Comparison of ENCODE assay signal across 16 mouse cellular contexts in genomic region chr15:79101531-79101930, GRCm38 (mm10). TPM values are rescaled to one million over a fixed set of nuclear protein-coding genes. Genes with fewer than 3 reads are reported as not detected.
DNase-seq lines count a peak whose midpoint lies in the region; ATAC-seq and TF ChIP-seq lines count a peak whose summit lies in the region.
"Had no signal": no experiment of that assay in that cellular context is flagged by ENCODE, and none has a peak within 500 bp of the region (broad histone marks: within the 10 kb centered on the region; RNA-seq: fewer than 3 reads in every experiment).

No protein-coding gene starts in this region.

- H3K4me2 ChIP-seq in heart, embryonic 14.5 days (ENCODE audit: low read length) = no peak overlapping the region
- no peak overlapping the region for H3K4me2 ChIP-seq in limb, embryonic 11.5 days (ENCODE audit: low read depth, severe bottlenecking)
- no peak overlapping the region for H3K4me2 ChIP-seq in embryonic facial prominence, embryonic 14.5 days (ENCODE audit: low read depth, low read length)
- no peak overlapping the region for H3K4me2 ChIP-seq in stomach, postnatal 0 days (replicated peaks; ENCODE audit: low read depth)
- H3K4me2 ChIP-seq: neural tube, embryonic 12.5 days had no signal

- H3K9me3 ChIP-seq in heart, embryonic 14.5 days (ENCODE audit: control insufficient read depth, low read length) = no peaks in the 10 kb centered on the region
- H3K9me3 ChIP-seq in limb, embryonic 11.5 days (ENCODE audit: control insufficient read depth, low read length) = no peaks in the 10 kb centered on the region
- no peaks in the 10 kb centered on the region for H3K9me3 ChIP-seq in limb, embryonic 10.5 days (replicated peaks)
- H3K9me3 ChIP-seq in embryonic facial prominence, embryonic 14.5 days (ENCODE audit: control insufficient read depth, low read length) = no peaks in the 10 kb centered on the region
- H3K9me3 ChIP-seq in stomach, postnatal 0 days (ENCODE audit: control insufficient read depth, low read length) = no peaks in the 10 kb centered on the region
- H3K9me3 ChIP-seq: neural tube, embryonic 12.5 days had no signal

- peak overlapping the region; percentile 26 to 99; a peak in 3 of 4 replicates for H3K27ac ChIP-seq in heart, embryonic 14.5 days (replicated peaks in 1 of 2; ENCODE audit: control insufficient read depth in 1 of 2, insufficient read depth in 1 of 2, low read depth in 2 of 2, low read length in 2 of 2)
- no peak overlapping the region for H3K27ac ChIP-seq in limb, embryonic 11.5 days (replicated peaks; ENCODE audit: low read depth, low read length)
- no peak overlapping the region; the same call in 1 of the 2 replicates for H3K27ac ChIP-seq in limb, embryonic 10.5 days
- H3K27ac ChIP-seq in embryonic facial prominence, embryonic 14.5 days (replicated peaks; ENCODE audit: low read depth, low read length) = peak overlapping the region; percentile 46
- peak overlapping the region; percentile 40; the same call in 1 of the 2 replicates for H3K27ac ChIP-seq in stomach, postnatal 0 days (replicated peaks)
- H3K27ac ChIP-seq: neural tube, embryonic 12.5 days had no signal

- ATAC-seq in heart, embryonic 14.5 days (ENCODE audit: insufficient number of reproducible peaks, insufficient read depth, low FRiP score, low read depth) = no peak
- ATAC-seq in limb, embryonic 11.5 days (ENCODE audit: insufficient number of reproducible peaks, low FRiP score, low TSS enrichment, low read depth) = no peak
- ATAC-seq in embryonic facial prominence, embryonic 14.5 days (ENCODE audit: low read depth) = no peak
- no peak for ATAC-seq in stomach, postnatal 0 days (ENCODE audit: low FRiP score, low TSS enrichment)
- ATAC-seq: intestine, embryonic 16.5 days had no signal

- no peak for TF ChIP-seq EP300 in stomach, postnatal 0 days (optimal IDR thresholded peaks at IDR 0.05)

- intact Hi-C loops in heart, postnatal 25 days (cut with DNase I) = no loop called here

- H3K27me3 ChIP-seq in heart, embryonic 14.5 days (ENCODE audit: control insufficient read depth, insufficient read depth, low read length) = no peaks in the 10 kb centered on the region
- no peaks in the 10 kb centered on the region for H3K27me3 ChIP-seq in limb, embryonic 11.5 days (ENCODE audit: control insufficient read depth, insufficient read depth, low read length)
- no peaks in the 10 kb centered on the region for H3K27me3 ChIP-seq in limb, embryonic 10.5 days (ENCODE audit: low read depth, poor library complexity, severe bottlenecking)
- H3K27me3 ChIP-seq in embryonic facial prominence, embryonic 14.5 days (replicated peaks; ENCODE audit: control insufficient read depth, insufficient read depth, low read length) = no peaks in the 10 kb centered on the region
- no peaks in the 10 kb centered on the region for H3K27me3 ChIP-seq in stomach, postnatal 0 days (ENCODE audit: control insufficient read depth, insufficient read depth, low read length)
- H3K27me3 ChIP-seq: CH12.LX; neural tube, embryonic 12.5 days had no signal

- H3K4me1 ChIP-seq in heart, embryonic 14.5 days (ENCODE audit: control insufficient read depth in 2 of 2, insufficient read depth in 2 of 2, low read length in 2 of 2) = peaks cover 50 to 60% of the 10 kb centered on the region in 2 experiments
- no peaks in the 10 kb centered on the region for H3K4me1 ChIP-seq in limb, embryonic 11.5 days (ENCODE audit: control insufficient read depth, insufficient read depth, low read length)
- peaks cover 37% of the 10 kb centered on the region for H3K4me1 ChIP-seq in limb, embryonic 10.5 days
- peaks cover 15% of the 10 kb centered on the region for H3K4me1 ChIP-seq in embryonic facial prominence, embryonic 14.5 days (ENCODE audit: control insufficient read depth, insufficient read depth, low read length)
- H3K4me1 ChIP-seq in stomach, postnatal 0 days (replicated peaks; ENCODE audit: control insufficient read depth, insufficient read depth) = peaks cover 16% of the 10 kb centered on the region
- H3K4me1 ChIP-seq: neural tube, embryonic 12.5 days had no signal

- H3K9ac ChIP-seq in heart, embryonic 14.5 days (ENCODE audit: low read length) = peak overlapping the region; percentile 42; the same call in 1 of the 2 replicates
- 0 out of 2 replicates have a peak overlapping the region, but pooled peaks have one; percentile 18 for H3K9ac ChIP-seq in limb, embryonic 11.5 days (ENCODE audit: low read length)
- H3K9ac ChIP-seq in embryonic facial prominence, embryonic 14.5 days (ENCODE audit: low read depth, low read length) = no peak overlapping the region
- 0 out of 2 replicates have a peak overlapping the region, but pooled peaks have one; percentile 13 for H3K9ac ChIP-seq in stomach, postnatal 0 days (ENCODE audit: low read length)
- H3K9ac ChIP-seq: neural tube, embryonic 12.5 days had no signal

- DNase-seq in heart, postnatal 25 days (ENCODE audit: low spot score) = no peak
- no peak for DNase-seq in limb, embryonic 11.5 days (ENCODE audit: low spot score)
- no peak for DNase-seq in limb, embryonic 10.5 days (ENCODE audit: low spot score)
- no peak for DNase-seq in embryonic facial prominence, embryonic 14.5 days (ENCODE audit: low spot score)
- DNase-seq in stomach, postnatal 0 days (ENCODE audit: low spot score) = no peak
- no peak for DNase-seq in spleen, adult 12 weeks (ENCODE audit: low spot score)
- DNase-seq: cerebellum, adult 18-20 months; kidney, postnatal 25 days; lung, postnatal 4 days; midbrain, embryonic 14.5 days; right cerebral cortex, postnatal 4 days; thymus, postnatal 14 days had no signal

- H3K36me3 ChIP-seq in heart, embryonic 14.5 days (ENCODE audit: control insufficient read depth, insufficient read depth, low read length) = no peaks in the 10 kb centered on the region
- no peaks in the 10 kb centered on the region for H3K36me3 ChIP-seq in limb, embryonic 11.5 days (ENCODE audit: control insufficient read depth, insufficient read depth, low read length)
- no peaks in the 10 kb centered on the region for H3K36me3 ChIP-seq in limb, embryonic 10.5 days
- 0 out of 2 replicates have a peak, but pooled peaks cover 2% of the 10 kb centered on the region for H3K36me3 ChIP-seq in embryonic facial prominence, embryonic 14.5 days (ENCODE audit: control insufficient read depth, insufficient read depth, low read length)
- no peaks in the 10 kb centered on the region for H3K36me3 ChIP-seq in stomach, postnatal 0 days (ENCODE audit: control insufficient read depth, insufficient read depth, low read length)

- no peak for TF ChIP-seq CTCF in stomach, postnatal 0 days (IDR thresholded peaks at IDR 0.05; ENCODE audit: low read depth)

- H3K4me3 ChIP-seq in heart, embryonic 14.5 days (ENCODE audit: control insufficient read depth in 1 of 2, insufficient read depth in 1 of 2, low read depth in 1 of 2, low read length in 2 of 2) = no peak overlapping the region
- H3K4me3 ChIP-seq in limb, embryonic 11.5 days (ENCODE audit: low read depth, low read length) = no peak overlapping the region
- no peak overlapping the region for H3K4me3 ChIP-seq in limb, embryonic 10.5 days
- H3K4me3 ChIP-seq in embryonic facial prominence, embryonic 14.5 days (ENCODE audit: low read depth, low read length) = no peak overlapping the region
- no peak overlapping the region for H3K4me3 ChIP-seq in stomach, postnatal 0 days (ENCODE audit: low read depth, low read length)
- H3K4me3 ChIP-seq: neural tube, embryonic 12.5 days had no signal

RNA-seq across cellular contexts. Expression of gene Micall1, which starts 7.2 kb away (rescaled TPM):
- 18.9 and 20.2 TPM in 2 replicates for polyA plus RNA-seq in heart, embryonic 14.5 days (2014; fragmentation: Nextera tagmentation; extraction: Ambion mirVana)
- total RNA-seq in heart, postnatal 25 days (2021) = 10 to 100 TPM; 51.9 to 57.7 TPM
- 7.8 and 8.1 TPM in 2 replicates for polyA plus RNA-seq in limb, embryonic 11.5 days (2014; fragmentation: Nextera tagmentation; extraction: Ambion mirVana)
- polyA plus RNA-seq in limb, embryonic 10.5 days (2016; fragmentation: Nextera tagmentation; extraction: Ambion mirVana) = 6.8 and 9.7 TPM in 2 replicates
- 10.5 and 10.8 TPM in 2 replicates for polyA plus RNA-seq in embryonic facial prominence, embryonic 14.5 days (2014; fragmentation: Nextera tagmentation; extraction: Ambion mirVana)
- polyA plus RNA-seq in stomach, postnatal 0 days (2015; fragmentation: Nextera tagmentation; extraction: Ambion mirVana) = 7.0 and 7.8 TPM in 2 replicates

RNA-seq across cellular contexts. Expression of gene Eif3l, which starts 26.6 kb away (rescaled TPM):
- polyA plus RNA-seq in heart, embryonic 14.5 days (2014; fragmentation: Nextera tagmentation; extraction: Ambion mirVana) = 144 and 153 TPM in 2 replicates
- 10 to 100 TPM; 68.9 to 71.5 TPM for total RNA-seq in heart, postnatal 25 days (2021)
- polyA plus RNA-seq in limb, embryonic 11.5 days (2014; fragmentation: Nextera tagmentation; extraction: Ambion mirVana) = 275 and 280 TPM in 2 replicates
- 278 and 295 TPM in 2 replicates for polyA plus RNA-seq in limb, embryonic 10.5 days (2016; fragmentation: Nextera tagmentation; extraction: Ambion mirVana)
- 197 and 220 TPM in 2 replicates for polyA plus RNA-seq in embryonic facial prominence, embryonic 14.5 days (2014; fragmentation: Nextera tagmentation; extraction: Ambion mirVana)
- polyA plus RNA-seq in stomach, postnatal 0 days (2015; fragmentation: Nextera tagmentation; extraction: Ambion mirVana) = 132 and 135 TPM in 2 replicates

RNA-seq across cellular contexts. Expression of gene Ankrd54, which starts 38.8 kb away (rescaled TPM):
- 20.2 and 23.0 TPM in 2 replicates for polyA plus RNA-seq in heart, embryonic 14.5 days (2014; fragmentation: Nextera tagmentation; extraction: Ambion mirVana)
- total RNA-seq in heart, postnatal 25 days (2021) = 1 to 10 TPM; 7.4 to 7.5 TPM
- polyA plus RNA-seq in limb, embryonic 11.5 days (2014; fragmentation: Nextera tagmentation; extraction: Ambion mirVana) = 56.7 and 63.2 TPM in 2 replicates
- 73.8 and 77.9 TPM in 2 replicates for polyA plus RNA-seq in limb, embryonic 10.5 days (2016; fragmentation: Nextera tagmentation; extraction: Ambion mirVana)
- 42.6 and 43.6 TPM in 2 replicates for polyA plus RNA-seq in embryonic facial prominence, embryonic 14.5 days (2014; fragmentation: Nextera tagmentation; extraction: Ambion mirVana)
- polyA plus RNA-seq in stomach, postnatal 0 days (2015; fragmentation: Nextera tagmentation; extraction: Ambion mirVana) = 27.1 and 28.0 TPM in 2 replicates

RNA-seq across cellular contexts. Expression of gene Polr2f, which starts 39.3 kb away (rescaled TPM):
- 271 and 299 TPM in 2 replicates for polyA plus RNA-seq in heart, embryonic 14.5 days (2014; fragmentation: Nextera tagmentation; extraction: Ambion mirVana)
- 100 to 1,000 TPM; 132 TPM for total RNA-seq in heart, postnatal 25 days (2021)
- 354 and 385 TPM in 2 replicates for polyA plus RNA-seq in limb, embryonic 11.5 days (2014; fragmentation: Nextera tagmentation; extraction: Ambion mirVana)
- 351 and 426 TPM in 2 replicates for polyA plus RNA-seq in limb, embryonic 10.5 days (2016; fragmentation: Nextera tagmentation; extraction: Ambion mirVana)
- 305 TPM in 2 replicates for polyA plus RNA-seq in embryonic facial prominence, embryonic 14.5 days (2014; fragmentation: Nextera tagmentation; extraction: Ambion mirVana)
- 308 and 320 TPM in 2 replicates for polyA plus RNA-seq in stomach, postnatal 0 days (2015; fragmentation: Nextera tagmentation; extraction: Ambion mirVana)

RNA-seq across cellular contexts. Expression of gene 1700088E04Rik, which starts 39.5 kb away (rescaled TPM):
- polyA plus RNA-seq in heart, embryonic 14.5 days (2014; fragmentation: Nextera tagmentation; extraction: Ambion mirVana) = 5.6 and 8.4 TPM in 2 replicates
- 1 to 10 TPM; 1.6 to 1.7 TPM for total RNA-seq in heart, postnatal 25 days (2021)
- 4.5 and 5.1 TPM in 2 replicates for polyA plus RNA-seq in limb, embryonic 11.5 days (2014; fragmentation: Nextera tagmentation; extraction: Ambion mirVana)
- 5.2 and 5.7 TPM in 2 replicates for polyA plus RNA-seq in limb, embryonic 10.5 days (2016; fragmentation: Nextera tagmentation; extraction: Ambion mirVana)
- polyA plus RNA-seq in embryonic facial prominence, embryonic 14.5 days (2014; fragmentation: Nextera tagmentation; extraction: Ambion mirVana) = 8.5 and 12.2 TPM in 2 replicates
- polyA plus RNA-seq in stomach, postnatal 0 days (2015; fragmentation: Nextera tagmentation; extraction: Ambion mirVana) = 6.4 and 7.9 TPM in 2 replicates

Comparison
In these comparisons a context has a peak if more than half of its experiments do, and no peak if none do; other contexts are left out.
1. H3K27ac ChIP-seq: peak in heart, embryonic 14.5 days (2 of 2), embryonic facial prominence, embryonic 14.5 days (single experiment) and stomach, postnatal 0 days (single experiment); none in limb, embryonic 11.5 days (single experiment) and limb, embryonic 10.5 days (single experiment).